Mouse (Mus musculus): ENCODE measurements at regions not wholly inside any gene's neighbourhood (a gene's known extent, or its start where the extent isn't known, plus 50 kb on each side); places are given as distances from the start of the nearest gene placed in this dataset.

DNA sequence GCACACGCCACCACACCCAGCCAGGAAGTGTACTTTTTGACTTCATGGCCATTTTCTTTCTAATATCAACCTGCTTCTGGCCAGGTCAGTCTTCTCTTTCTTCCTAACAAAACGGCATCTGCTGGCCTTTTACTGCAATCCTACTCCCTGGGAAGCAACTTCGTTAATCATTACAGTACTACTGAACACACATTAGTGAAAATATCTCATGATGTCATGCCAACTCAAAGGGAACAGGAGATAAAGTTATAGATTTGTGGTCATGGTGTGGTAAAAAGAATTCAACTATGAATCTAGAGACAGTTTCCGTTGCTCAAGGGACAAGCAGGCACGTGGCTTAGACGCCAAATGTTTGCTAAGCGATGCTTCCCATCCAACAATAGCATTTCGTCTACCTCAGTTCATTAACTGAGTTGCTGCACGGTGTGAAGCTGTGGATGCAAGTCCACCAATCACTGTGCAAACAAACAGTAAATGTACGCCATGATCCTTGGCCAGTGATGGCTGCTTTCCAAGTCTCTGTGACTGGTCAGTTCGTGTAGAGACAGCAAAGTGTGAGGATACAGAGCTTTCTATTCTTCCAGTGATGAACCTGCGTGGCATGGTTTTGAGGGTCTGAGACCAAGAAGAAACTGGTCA, 55.7 kb upstream of the Frmd6 start:
- no peak overlapping the region for H3K4me2 ChIP-seq (replicated peaks; ENCODE audit: low read depth, low read length)
- no peak overlapping the region for H3K4me3 ChIP-seq (ENCODE audit: low read length)
- 84% methylated on average over 12 of the region's 12 CpGs for WGBS
- H3K27ac ChIP-seq (ENCODE audit: low read length) = no peak overlapping the region
- no peaks in the 10 kb centered on the region for H3K36me3 ChIP-seq (ENCODE audit: insufficient read depth, low read length)
- no peaks in the 10 kb centered on the region for H3K9me3 ChIP-seq (ENCODE audit: low read length)
- no peaks in the 10 kb centered on the region for H3K27me3 ChIP-seq (ENCODE audit: insufficient read depth, low read length)
- no peaks in the 10 kb centered on the region for H3K4me1 ChIP-seq (ENCODE audit: insufficient read depth, low read length)
- H3K9ac ChIP-seq (replicated peaks; ENCODE audit: low read length) = no peak overlapping the region
- no peak for ATAC-seq (ENCODE audit: low FRiP score, low TSS enrichment)

DNA sequence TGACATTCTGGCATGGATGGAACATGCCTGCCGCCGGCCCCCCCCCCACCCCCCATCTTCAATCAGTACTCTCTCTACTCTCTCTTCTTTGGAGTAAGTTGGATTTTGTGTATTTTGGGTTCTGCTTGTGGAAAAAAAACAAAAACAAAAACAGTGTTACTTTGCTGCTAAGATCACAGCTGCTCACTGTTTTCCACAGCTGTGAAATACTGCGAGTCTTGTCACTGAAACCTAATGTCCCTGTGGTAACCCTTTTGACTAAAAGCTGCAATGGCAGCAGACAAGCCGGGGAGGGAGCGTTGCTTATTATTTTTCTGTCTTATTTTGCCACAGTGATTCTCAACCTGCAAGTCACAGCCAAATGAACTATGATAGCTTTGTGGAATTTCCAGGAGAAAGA, 51.3 kb upstream of the Frmd6 start:
- Histone ChIP-seq H3K4me3 (ENCODE audit: low read length) (no peak overlapping the region), H3K27ac (ENCODE audit: low read length) (no peak overlapping the region), H3K9ac (replicated peaks; ENCODE audit: low read length) (no peak overlapping the region), H3K36me3 (ENCODE audit: insufficient read depth, low read length) (no peaks in the 10 kb centered on the region), H3K27me3 (ENCODE audit: insufficient read depth, low read length) (no peaks in the 10 kb centered on the region), H3K4me1 (ENCODE audit: insufficient read depth, low read length) (peaks cover 8% of the 10 kb centered on the region), H3K4me2 (replicated peaks; ENCODE audit: low read depth, low read length) (no peak overlapping the region), H3K9me3 (ENCODE audit: low read length) (no peaks in the 10 kb centered on the region)
- WGBS = 71% methylated on average over 5 of the region's 5 CpGs
- ATAC-seq (ENCODE audit: low FRiP score, low TSS enrichment) = no peak

DNA sequence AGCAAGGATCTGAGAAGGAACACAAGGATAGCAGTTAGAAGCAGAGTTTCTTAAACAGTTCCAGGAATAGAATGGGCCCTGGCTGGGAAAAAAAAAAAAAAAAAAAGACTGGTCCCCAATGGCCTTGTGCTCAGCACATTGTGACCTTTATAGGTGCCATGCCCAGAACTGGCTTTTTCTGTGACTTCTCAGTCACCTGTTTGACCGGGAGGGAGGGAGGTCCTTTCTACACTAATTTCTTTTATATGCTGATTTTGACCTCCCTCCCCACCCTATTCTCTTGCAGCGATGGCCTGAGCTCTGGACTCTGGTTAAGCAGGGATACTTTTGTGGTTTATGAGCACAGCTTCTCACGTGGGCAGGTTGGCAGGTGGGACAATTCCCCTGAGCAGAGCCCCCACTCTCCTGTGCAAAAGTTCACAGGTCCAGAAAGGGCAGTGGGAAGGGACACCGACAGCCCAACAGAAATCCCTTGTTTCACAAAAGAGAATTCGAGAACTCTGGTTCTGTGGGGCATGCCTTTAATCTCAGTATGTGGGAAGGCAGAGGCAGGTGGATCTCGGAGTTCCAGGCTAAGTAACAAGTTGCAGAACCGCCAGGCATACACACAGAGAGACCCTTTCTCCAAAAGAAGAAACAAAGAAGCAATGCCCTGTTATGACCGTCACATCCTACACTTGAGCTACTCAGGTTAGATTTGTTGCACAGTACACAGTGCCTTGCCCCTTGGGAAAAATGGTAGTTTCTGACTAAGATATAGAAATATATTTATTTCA, 50.3 kb upstream of the Frmd6 start:
- H3K4me1 ChIP-seq (ENCODE audit: insufficient read depth, low read length) = peaks cover 8% of the 10 kb centered on the region
- H3K36me3 ChIP-seq (ENCODE audit: insufficient read depth, low read length) = no peaks in the 10 kb centered on the region
- H3K9me3 ChIP-seq (ENCODE audit: low read length) = no peaks in the 10 kb centered on the region
- no peak overlapping the region for H3K27ac ChIP-seq (ENCODE audit: low read length)
- H3K27me3 ChIP-seq (ENCODE audit: insufficient read depth, low read length) = no peaks in the 10 kb centered on the region
- no peak overlapping the region for H3K9ac ChIP-seq (replicated peaks; ENCODE audit: low read length)
- no peak overlapping the region for H3K4me3 ChIP-seq (ENCODE audit: low read length)
- WGBS = 75% methylated on average over 8 of the region's 8 CpGs
- ATAC-seq (ENCODE audit: low FRiP score, low TSS enrichment) = no peak
- no peak overlapping the region for H3K4me2 ChIP-seq (replicated peaks; ENCODE audit: low read depth, low read length)

Measured in kidney, embryonic 16.5 days (tissue).